In the genomic region with DNA sequence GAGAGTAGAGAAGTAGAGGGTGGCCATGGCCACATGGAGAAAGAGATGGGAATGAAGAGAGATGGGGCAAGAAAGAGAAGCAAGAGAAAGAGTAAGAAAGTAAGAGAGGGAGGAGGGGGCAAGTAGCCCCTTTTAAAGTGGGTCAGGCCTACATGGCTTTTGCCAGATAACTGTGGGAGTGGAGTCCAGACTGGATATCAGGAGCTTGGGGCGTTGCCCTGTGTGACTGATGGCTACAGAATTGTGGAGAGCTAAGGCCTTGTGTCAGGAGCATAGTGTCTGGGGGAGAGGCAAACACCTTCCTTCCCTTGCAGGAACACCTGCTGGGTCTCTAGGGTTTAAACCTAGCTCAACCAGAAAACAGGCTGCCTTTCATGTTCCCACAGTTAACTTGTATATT, we compare ENCODE assay signal across 20 mouse cellular contexts.
"Had no signal": no experiment of that assay in that cellular context is flagged by ENCODE, and none has a peak within 500 bp of the region (broad histone marks: within the 10 kb centered on the region; RNA-seq: fewer than 3 reads in every experiment).

No protein-coding gene starts in this region.

- H3K27me3 ChIP-seq: heart, embryonic 12.5 days; hindbrain, embryonic 13.5 days; hindbrain, embryonic 15.5 days; limb, embryonic 13.5 days; limb, embryonic 15.5 days; liver, embryonic 12.5 days had no signal

- H3K9me3 ChIP-seq: heart, embryonic 12.5 days; hindbrain, embryonic 13.5 days; hindbrain, embryonic 15.5 days; limb, embryonic 13.5 days; limb, embryonic 15.5 days; liver, embryonic 12.5 days had no signal

- H3K4me2 ChIP-seq: heart, embryonic 12.5 days; hindbrain, embryonic 13.5 days; hindbrain, embryonic 15.5 days; limb, embryonic 13.5 days; limb, embryonic 15.5 days; liver, embryonic 12.5 days had no signal

- H3K4me3 ChIP-seq: gastrocnemius, adult 2 months; heart, embryonic 12.5 days; hindbrain, embryonic 13.5 days; hindbrain, embryonic 15.5 days; limb, embryonic 13.5 days; limb, embryonic 15.5 days; liver, embryonic 12.5 days had no signal

- ATAC-seq: hindbrain, postnatal 0 days; liver, embryonic 12.5 days had no signal

- H3K4me1 ChIP-seq: heart, embryonic 12.5 days; hindbrain, embryonic 13.5 days; hindbrain, embryonic 15.5 days; liver, embryonic 12.5 days had no signal

- H3K27ac ChIP-seq: gastrocnemius, adult 2 months; hindbrain, embryonic 13.5 days; hindbrain, embryonic 15.5 days; hindbrain, postnatal 0 days; limb, embryonic 13.5 days; limb, embryonic 15.5 days; liver, embryonic 12.5 days; liver, embryonic 14.5 days had no signal

- H3K9ac ChIP-seq: heart, embryonic 12.5 days; hindbrain, embryonic 13.5 days; hindbrain, embryonic 15.5 days; limb, embryonic 13.5 days; limb, embryonic 15.5 days; liver, embryonic 12.5 days; liver, embryonic 14.5 days had no signal

- H3K36me3 ChIP-seq: heart, embryonic 12.5 days; hindbrain, embryonic 13.5 days; hindbrain, embryonic 15.5 days; limb, embryonic 13.5 days; limb, embryonic 15.5 days; liver, embryonic 12.5 days had no signal

- DNase-seq: gastrocnemius, adult 2 months; gastrocnemius, postnatal 10 days; gastrocnemius, postnatal 25 days; heart, adult 18-20 months; heart, postnatal 10 days; kidney, adult 11 months; kidney, adult 2 months; kidney, postnatal 10 days; kidney, postnatal 25 days; layer of hippocampus, adult 9-11 months; layer of hippocampus, postnatal 36 days; left cerebral cortex, postnatal 4 days had no signal
